Mouse (Mus musculus) neural tube, embryonic 15.5 days (tissue): ENCODE results near the gene Ranbp10. TPM values are rescaled to one million over a fixed set of nuclear protein-coding genes. Genes with fewer than 3 reads are reported as not detected.

Experiments
- ATAC-seq: fragments of 200-750 bp; cut with Nextera tagmentation; 2 replicates; pipeline ENCODE4 v1.8.0; 2017; ENCODE audit warnings: mild to moderate bottlenecking, moderate TSS enrichment, moderate library complexity; ENCODE audit not compliant: low FRiP score
- H3K27ac ChIP-seq: fragments of 300-500 bp; sonication (generic); replicated peaks from 2 replicates; pipeline ENCODE4 v1.5.1; 2015; ENCODE audit warnings: mild to moderate bottlenecking, inconsistent platforms
- H3K27me3 ChIP-seq: fragments of 300-500 bp; sonication (generic); replicated peaks from 2 replicates; pipeline ENCODE4 v1.6.1; 2015; ENCODE audit warnings: inconsistent platforms
- H3K36me3 ChIP-seq: fragments of 300-500 bp; sonication (generic); 2 replicates; pipeline ENCODE4 v1.6.1; 2015; ENCODE audit warnings: inconsistent platforms
- H3K4me1 ChIP-seq: fragments of 300-500 bp; sonication (generic); 2 replicates; pipeline ENCODE4 v1.6.1; 2015; ENCODE audit warnings: inconsistent platforms
- H3K4me2 ChIP-seq: fragments of 300-500 bp; sonication (generic); 2 replicates; pipeline ENCODE4 v1.6.1; 2015; ENCODE audit warnings: inconsistent platforms, mild to moderate bottlenecking, moderate library complexity
- H3K4me3 ChIP-seq: fragments of 300-500 bp; sonication (generic); replicated peaks from 2 replicates; pipeline ENCODE4 v1.5.1; 2015; ENCODE audit warnings: mild to moderate bottlenecking, inconsistent platforms
- H3K9ac ChIP-seq: fragments of 300-500 bp; sonication (generic); replicated peaks from 2 replicates; pipeline ENCODE4 v1.6.1; 2015; ENCODE audit warnings: mild to moderate bottlenecking, inconsistent platforms
- H3K9me3 ChIP-seq: fragments of 300-500 bp; sonication (generic); replicated peaks from 2 replicates; pipeline ENCODE4 v1.6.1; 2016; ENCODE audit warnings: inconsistent platforms
- WGBS: fragments of 180-500 bp; shearing (Covaris S2); methylation state at CpG from one replicate; pipeline ENCODE4 v1.1.7; 2015; ENCODE audit warnings: mixed read lengths; 5-methylcytosine and 5-hydroxymethylcytosine counted together
- polyA plus RNA-seq: library from polyadenylated mRNA; unstranded; fragments of >200 nt; fragmentation: Nextera tagmentation; extraction: Ambion mirVana; gene quantifications from 2 replicates; pipeline ENCODE4 v1.2.1, GENCODE M21; 2015

The Ranbp10 gene
- 9.9 and 10.4 TPM in 2 replicates for polyA plus RNA-seq

DNA sequence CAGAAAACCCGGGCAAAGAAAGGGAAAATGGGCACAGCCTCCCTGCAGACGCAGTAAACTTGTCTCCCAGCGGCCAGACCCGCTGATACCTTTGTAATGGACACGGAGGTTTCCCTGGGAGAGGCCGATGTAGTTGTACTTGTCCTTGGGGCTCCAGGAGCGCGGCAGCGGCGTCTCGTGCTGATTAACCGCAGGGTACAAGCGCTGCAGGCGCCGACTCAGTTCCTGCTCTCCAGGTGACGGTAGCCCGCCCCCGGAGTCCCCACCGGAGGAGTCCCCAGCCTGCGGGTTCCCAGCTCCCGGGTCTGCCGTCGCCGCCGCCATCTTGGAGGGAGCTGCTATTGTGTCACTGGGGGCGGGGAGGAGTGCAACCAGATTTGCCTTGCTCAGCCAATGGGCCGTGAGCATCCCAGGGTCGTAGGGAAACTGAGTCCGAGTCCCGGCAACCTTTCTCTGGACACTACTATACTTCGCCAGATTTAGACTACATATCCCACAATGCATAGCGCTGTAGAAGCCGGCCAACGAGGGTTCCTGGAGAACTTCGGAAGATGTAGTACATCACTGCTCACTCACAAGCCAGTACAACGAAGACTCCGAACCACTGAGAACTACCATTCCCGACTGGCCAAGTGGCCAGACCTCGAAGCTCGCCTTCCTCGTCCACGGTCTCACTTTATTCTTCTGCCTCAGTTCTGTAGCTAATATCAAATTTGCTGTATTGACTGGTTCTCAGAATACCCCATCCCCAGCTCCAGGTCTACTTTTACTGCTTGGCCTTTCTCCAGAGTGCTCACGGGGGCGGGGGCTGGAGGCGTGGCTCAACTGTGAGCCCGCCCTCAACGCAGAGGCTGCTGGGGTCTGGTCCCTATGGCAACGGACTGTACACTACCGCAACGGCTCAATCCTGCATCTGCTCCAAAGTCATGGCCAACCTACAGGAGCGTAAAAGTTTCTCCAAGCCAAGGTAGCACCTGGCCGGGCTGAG lies at the start of gene Ranbp10, which contains the start of gene Tsnaxip1:
Gene Ranbp10, minus strand, starts transcription at position 490 of the 988 bp plus-strand sequence.
Gene Tsnaxip1, plus strand, starts transcription at position 871 of the 988 bp plus-strand sequence.
- peaks cover 20% of the 10 kb centered on the region for H3K36me3 ChIP-seq
- peak within 1 kb of the TSS; percentile 84 for H3K27ac ChIP-seq
- WGBS = under 1% methylated on average over 52 of the region's 52 CpGs
- H3K9ac ChIP-seq = peak within 1 kb of the TSS; percentile 95
- H3K4me3 ChIP-seq = peak within 1 kb of the TSS; percentile 90
- peak; percentile 99 for ATAC-seq
- H3K9me3 ChIP-seq = no peaks in the 10 kb centered on the region
- no peaks in the 10 kb centered on the region for H3K27me3 ChIP-seq
- H3K4me1 ChIP-seq = peaks cover 29% of the 10 kb centered on the region
- H3K4me2 ChIP-seq = peak within 1 kb of the TSS; percentile 80

DNA sequence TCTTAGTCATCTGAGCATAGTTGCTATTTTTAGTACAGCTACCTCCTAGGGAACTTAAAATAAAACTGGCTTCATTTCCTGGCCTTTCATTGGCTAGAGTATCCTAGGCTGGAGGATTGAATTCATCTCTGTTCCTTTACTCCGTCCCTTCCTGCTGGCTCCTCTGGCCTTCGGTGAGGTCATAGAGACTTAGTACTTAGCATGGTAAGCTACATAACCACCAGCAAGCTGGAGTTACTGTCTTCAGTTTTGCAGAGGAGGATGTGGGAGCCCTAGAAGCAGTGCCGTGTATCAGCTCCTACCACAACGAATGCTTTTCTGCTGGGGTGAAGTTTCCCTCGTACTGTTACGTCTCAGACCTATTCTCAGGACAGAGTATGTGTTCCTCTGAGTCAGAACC lies 47.2 kb upstream of the Ranbp10 start:
- Histone ChIP-seq H3K27me3 (no peaks in the 10 kb centered on the region), H3K4me1 (no peaks in the 10 kb centered on the region), H3K4me3 (no peak overlapping the region), H3K27ac (no peak overlapping the region), H3K9ac (no peak overlapping the region), H3K4me2 (no peak overlapping the region), H3K9me3 (no peaks in the 10 kb centered on the region), H3K36me3 (peaks cover 74% of the 10 kb centered on the region)
- 89% methylated on average over 6 of the region's 6 CpGs for WGBS
- ATAC-seq = no peak

DNA sequence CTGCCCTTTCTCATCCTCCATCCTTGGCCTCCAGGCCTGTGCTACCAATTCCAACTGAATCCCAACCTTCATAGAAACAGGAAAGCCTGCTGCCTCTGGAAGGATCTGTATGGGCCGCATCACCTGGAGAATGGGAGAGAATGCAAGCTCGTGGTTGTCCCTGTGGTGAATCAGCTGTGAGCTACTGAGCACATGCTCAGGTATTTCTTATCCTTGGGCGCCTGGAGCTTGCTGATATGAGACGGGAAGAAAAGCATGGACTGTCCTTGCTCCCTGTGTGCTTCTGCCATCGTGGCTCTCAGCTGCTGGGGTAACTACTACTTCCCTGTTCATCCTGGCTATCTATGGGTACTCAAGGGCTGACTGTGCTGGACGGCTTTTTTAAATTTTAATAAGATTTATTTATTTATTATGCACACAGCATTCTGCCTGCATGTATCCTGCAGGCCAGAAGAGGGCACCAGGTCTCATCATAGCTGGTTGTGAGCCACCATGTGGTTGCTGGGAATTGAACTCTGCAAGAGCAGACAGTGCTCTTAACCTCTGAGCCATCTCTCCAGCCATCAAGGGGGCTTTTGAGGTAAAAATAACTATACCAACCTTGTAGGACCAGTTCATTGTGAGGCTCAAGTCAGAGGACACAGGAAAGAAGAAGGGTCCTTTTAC lies 39.3 kb upstream of the Ranbp10 start:
- Histone ChIP-seq H3K36me3 (peaks cover 40% of the 10 kb centered on the region), H3K27ac (no peak overlapping the region), H3K4me3 (no peak overlapping the region), H3K4me2 (no peak overlapping the region), H3K4me1 (peaks cover 26% of the 10 kb centered on the region), H3K9me3 (no peaks in the 10 kb centered on the region), H3K9ac (no peak overlapping the region), H3K27me3 (no peaks in the 10 kb centered on the region)
- 84% methylated on average over 6 of the region's 6 CpGs for WGBS
- ATAC-seq = no peak

DNA sequence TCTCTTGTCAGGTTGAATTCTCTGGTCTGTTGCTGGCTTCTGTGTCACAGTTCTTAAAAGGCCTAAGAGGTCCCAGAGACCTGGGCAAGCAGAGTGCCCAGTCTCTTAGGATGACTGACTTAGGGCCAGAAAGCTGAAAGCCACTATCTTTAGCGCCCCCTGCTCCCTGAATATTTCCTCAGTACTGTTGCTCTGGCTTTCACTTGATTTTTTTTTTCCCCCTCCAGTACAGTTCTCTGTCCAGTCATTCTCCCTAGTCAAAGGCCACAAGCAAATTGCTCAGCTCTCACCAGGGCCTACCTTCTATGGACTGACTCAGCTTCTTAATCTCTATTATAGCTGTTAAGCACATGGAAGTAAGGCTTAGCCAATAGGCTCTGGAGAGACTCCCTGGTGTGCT lies 34.8 kb upstream of the Ranbp10 start:
- H3K4me1 ChIP-seq = peaks cover 61% of the 10 kb centered on the region
- peaks cover 13% of the 10 kb centered on the region for H3K36me3 ChIP-seq
- H3K27ac ChIP-seq = no peak overlapping the region
- H3K9ac ChIP-seq = peak overlapping the region; percentile 97
- H3K4me2 ChIP-seq = peak overlapping the region; percentile 74
- H3K4me3 ChIP-seq = peak overlapping the region; percentile 95
- 4% methylated on average over 1 of the region's 1 CpGs for WGBS
- no peaks in the 10 kb centered on the region for H3K27me3 ChIP-seq
- ATAC-seq = no peak
- H3K9me3 ChIP-seq = no peaks in the 10 kb centered on the region

DNA sequence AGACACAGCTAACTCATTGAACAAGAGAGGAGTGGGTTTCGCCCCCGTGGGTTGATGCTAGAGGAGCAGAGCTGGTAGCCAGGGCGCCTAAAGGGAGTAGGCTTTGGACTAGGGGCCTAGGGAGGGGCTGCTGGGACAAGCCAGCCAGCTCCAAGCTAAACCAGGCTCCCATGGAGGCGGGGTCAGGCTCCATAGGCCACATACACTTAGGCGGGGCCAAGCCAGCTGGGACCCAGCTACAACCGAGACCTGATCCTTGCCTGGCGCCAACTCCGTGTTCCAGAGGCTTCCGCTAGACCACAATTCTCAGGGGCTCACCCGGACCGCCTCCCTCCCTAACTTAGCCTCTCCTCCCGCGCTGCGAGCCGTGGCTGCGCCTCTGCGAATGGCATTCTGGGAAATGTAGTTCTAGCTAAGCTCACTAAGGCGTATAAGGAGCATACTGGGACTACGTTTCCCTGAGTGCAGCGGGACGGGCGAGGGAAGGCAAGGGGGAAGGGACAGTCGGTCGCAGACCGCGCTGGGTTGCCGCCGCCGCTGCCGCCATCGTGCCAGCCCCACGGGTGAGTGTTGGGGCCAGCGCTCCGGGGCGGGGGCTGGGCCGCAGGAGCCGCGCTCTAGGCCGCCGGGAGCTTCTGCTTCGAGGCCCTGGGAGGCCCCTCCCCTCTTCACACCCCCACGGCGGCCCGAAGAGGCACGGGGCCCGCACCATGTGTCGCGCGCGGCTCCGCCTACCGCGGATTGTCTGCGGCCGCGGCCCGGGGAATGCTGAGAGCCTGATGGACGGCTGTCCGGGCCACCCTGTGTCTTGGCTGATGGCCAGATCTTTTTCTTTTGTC lies 33.2 kb upstream of the Ranbp10 start, which contains the start of gene Nutf2:
Gene Nutf2, plus strand, starts transcription at position 438 of the 839 bp plus-strand sequence.
- Histone ChIP-seq H3K9me3 (no peaks in the 10 kb centered on the region), H3K36me3 (peaks cover 4% of the 10 kb centered on the region; the same call in 1 of the 2 replicates), H3K4me1 (peaks cover 73% of the 10 kb centered on the region), H3K27me3 (no peaks in the 10 kb centered on the region), H3K4me3 (peak within 1 kb of the TSS; percentile 95), H3K4me2 (peak within 1 kb of the TSS; percentile 74), H3K27ac (peak within 1 kb of the TSS; percentile 93), H3K9ac (peak within 1 kb of the TSS; percentile 97)
- peak; percentile 96 for ATAC-seq
- WGBS = under 1% methylated on average over 54 of the region's 59 CpGs

DNA sequence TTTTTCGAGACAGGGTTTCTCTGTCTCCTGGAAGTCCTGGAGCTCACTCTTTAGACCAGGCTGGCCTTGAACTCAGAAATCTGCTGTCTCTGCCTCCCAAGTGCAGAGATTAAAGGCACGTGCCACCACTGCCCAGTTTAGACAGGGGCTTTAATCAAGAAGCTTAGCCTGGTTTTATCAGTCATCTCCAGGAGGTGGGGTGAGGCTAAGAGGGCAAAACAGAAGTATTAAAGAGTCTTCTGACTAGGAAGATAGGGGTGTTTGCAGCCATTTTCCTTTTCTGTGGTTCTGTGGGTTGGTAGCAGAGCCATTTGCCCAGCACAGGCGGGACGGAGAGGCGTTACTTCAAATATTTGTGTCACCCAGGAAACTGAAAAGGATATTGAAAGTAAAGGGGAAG lies 32.2 kb upstream of the Ranbp10 start:
- 88% methylated on average over 5 of the region's 5 CpGs for WGBS
- peak overlapping the region; percentile 74 for H3K4me2 ChIP-seq
- H3K9me3 ChIP-seq = no peaks in the 10 kb centered on the region
- H3K27ac ChIP-seq = peak overlapping the region; percentile 93
- H3K27me3 ChIP-seq = no peaks in the 10 kb centered on the region
- H3K4me1 ChIP-seq = peaks cover 73% of the 10 kb centered on the region
- H3K9ac ChIP-seq = no peak overlapping the region
- ATAC-seq = no peak
- H3K4me3 ChIP-seq = no peak overlapping the region
- peaks cover 4% of the 10 kb centered on the region; the same call in 1 of the 2 replicates for H3K36me3 ChIP-seq

DNA sequence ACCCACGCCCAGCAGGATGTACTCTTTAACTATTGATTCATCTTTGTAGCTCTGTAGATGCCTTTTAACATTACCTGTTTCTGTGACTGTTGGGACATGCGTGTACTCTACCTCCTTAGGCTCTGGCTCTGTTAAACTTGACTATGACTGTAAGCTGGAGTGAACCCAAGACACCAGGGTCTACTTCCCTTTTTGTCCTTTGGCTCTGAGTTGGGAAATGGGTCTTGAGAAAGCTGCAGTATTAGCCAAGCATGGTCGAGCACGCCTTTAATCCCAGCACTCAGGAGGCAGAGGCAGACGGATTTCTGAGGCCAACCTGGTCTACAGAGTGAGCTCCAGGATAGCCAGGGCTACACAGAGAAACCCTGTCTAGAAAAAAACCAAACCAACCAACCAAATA lies 31.3 kb upstream of the Ranbp10 start:
- H3K9ac ChIP-seq = no peak overlapping the region
- H3K9me3 ChIP-seq = no peaks in the 10 kb centered on the region
- no peak overlapping the region for H3K4me3 ChIP-seq
- no peaks in the 10 kb centered on the region for H3K27me3 ChIP-seq
- 92% methylated on average over 5 of the region's 5 CpGs for WGBS
- no peak overlapping the region for H3K4me2 ChIP-seq
- no peak overlapping the region for H3K27ac ChIP-seq
- H3K36me3 ChIP-seq = peaks cover 4% of the 10 kb centered on the region; the same call in 1 of the 2 replicates
- H3K4me1 ChIP-seq = peaks cover 67% of the 10 kb centered on the region
- no peak for ATAC-seq

DNA sequence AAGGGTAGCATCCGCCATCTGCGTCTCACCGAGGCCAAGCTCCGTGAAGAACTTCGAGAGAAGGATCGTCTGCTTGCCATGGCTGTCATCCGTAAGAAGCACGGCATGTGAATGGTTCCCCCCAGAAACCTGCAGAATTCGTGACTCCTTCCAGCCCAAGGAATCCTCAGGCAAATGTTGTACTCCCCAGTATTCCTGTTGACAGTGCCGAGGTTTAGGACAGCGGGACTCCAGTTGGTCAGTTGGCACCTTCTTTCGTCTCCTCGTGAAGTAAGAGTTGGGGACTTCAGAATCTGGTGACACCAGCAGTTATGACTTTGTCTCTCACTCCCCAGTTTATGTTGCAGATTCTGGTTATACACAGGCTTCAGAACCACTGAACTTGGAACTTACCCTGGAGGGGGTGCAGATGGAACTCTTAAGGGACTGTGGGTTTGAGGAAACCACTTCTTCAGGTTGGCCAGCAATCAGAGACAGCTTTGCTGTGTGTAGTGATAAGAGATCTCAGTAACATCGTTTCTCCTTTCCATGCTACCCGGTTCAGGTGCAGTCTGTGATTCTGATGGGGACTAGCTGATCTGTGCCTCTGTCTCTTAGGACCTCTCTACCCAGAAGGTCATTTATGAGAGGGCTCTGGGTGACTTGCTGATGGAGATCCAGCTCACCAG lies 29.2 kb upstream of the Ranbp10 start:
- H3K27ac ChIP-seq = peak overlapping the region; percentile 89
- peaks cover 4% of the 10 kb centered on the region; the same call in 1 of the 2 replicates for H3K36me3 ChIP-seq
- H3K4me1 ChIP-seq = peaks cover 48% of the 10 kb centered on the region
- peak overlapping the region; percentile 85 for H3K4me2 ChIP-seq
- no peaks in the 10 kb centered on the region for H3K27me3 ChIP-seq
- no peak for ATAC-seq
- 24% methylated on average over 15 of the region's 15 CpGs for WGBS
- peak overlapping the region; percentile 86 for H3K4me3 ChIP-seq
- no peaks in the 10 kb centered on the region for H3K9me3 ChIP-seq
- H3K9ac ChIP-seq = peak overlapping the region; percentile 63

DNA sequence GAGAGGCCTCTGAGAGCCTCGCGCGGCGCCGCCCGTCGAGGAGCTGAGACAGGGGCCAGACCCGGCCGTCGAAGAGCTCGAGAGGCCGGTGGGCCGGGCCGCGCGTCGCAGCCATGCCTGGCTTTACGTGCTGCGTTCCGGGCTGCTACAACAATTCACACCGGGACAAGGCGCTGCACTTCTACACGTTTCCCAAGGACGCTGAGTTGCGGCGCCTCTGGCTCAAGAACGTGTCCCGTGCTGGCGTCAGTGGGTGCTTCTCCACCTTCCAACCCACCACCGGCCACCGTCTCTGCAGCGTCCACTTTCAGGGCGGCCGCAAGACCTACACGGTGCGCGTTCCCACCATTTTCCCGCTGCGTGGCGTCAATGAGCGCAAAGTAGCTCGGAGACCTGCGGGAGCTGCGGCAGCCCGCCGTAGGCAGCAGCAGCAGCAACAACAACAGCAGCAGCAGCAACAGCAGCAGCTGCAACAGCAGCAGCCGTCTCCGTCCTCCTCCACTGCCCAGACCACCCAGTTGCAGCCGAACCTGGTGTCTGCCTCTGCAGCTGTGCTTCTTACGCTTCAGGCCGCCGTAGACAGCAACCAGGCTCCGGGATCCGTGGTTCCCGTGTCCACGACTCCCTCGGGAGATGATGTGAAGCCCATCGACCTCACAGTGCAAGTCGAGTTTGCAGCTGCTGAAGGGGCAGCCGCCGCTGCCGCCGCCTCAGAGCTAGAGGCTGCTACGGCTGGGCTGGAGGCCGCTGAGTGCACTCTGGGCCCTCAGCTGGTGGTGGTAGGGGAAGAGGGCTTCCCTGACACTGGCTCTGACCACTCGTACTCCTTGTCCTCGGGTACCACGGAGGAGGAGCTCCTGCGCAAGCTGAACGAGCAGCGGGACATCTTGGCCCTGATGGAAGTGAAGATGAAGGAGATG lies 28.4 kb upstream of the Ranbp10 start:
- peak overlapping the region; percentile 63 for H3K9ac ChIP-seq
- peak; percentile 48 for ATAC-seq
- H3K9me3 ChIP-seq = no peaks in the 10 kb centered on the region
- no peaks in the 10 kb centered on the region for H3K27me3 ChIP-seq
- peaks cover 51% of the 10 kb centered on the region for H3K4me1 ChIP-seq
- peak overlapping the region; percentile 86 for H3K4me3 ChIP-seq
- peak overlapping the region; percentile 89 for H3K27ac ChIP-seq
- H3K36me3 ChIP-seq = peaks cover 4% of the 10 kb centered on the region; the same call in 1 of the 2 replicates
- peak overlapping the region; percentile 85 for H3K4me2 ChIP-seq
- WGBS = under 1% methylated on average over 70 of the region's 71 CpGs
